Mouse (Mus musculus): ENCODE measurements around the gene Commd1. TPM values are rescaled to one million over a fixed set of nuclear protein-coding genes. Genes with fewer than 3 reads are reported as not detected.

Gene Commd1
- polyA plus RNA-seq (2017; shearing (Covaris generic)) = 100 to 1,000 TPM; 103 to 114 TPM

DNA sequence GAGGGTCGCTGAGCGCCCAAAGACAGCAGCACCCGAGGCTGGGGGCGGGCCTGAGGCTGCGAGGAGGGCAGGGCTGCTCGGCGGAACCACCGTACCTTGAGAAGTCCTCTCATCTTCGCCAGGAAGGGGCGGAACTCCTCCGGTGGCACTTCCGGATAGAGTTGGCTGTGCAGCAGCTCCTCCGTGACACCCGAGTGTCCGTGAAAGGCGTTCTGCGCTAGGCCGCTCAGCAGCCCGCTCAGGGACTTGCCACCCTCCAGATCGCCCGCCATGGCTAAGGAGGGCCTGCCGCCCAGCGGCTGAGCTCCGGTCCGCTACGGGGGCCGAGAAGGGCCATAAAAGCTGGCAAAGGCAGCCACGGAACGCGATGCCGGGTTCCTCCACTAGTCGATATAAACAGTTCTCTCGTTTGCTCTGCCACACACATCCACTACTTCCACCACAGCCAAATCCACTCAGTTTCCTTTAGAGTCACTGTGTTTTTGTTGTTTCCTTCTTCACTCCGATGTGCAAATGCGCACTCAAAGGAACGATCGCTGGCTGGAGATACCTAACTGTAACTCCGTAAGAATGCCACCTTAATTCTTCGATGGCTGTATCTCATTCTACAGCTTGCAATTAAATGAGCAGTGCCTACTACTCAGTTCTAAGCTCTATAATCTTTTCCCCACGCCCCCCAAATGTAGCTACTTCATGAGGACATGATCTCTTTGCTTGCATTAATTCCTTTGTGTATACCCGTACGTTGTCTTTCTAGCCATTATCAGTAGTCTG is at the start of gene Commd1, which contains the start of gene Gm28048:
TSS of gene Commd1 (minus strand) at position 399 of the 774 bp plus-strand sequence.
TSS of gene Gm28048 (minus strand) at position 107 of the 774 bp plus-strand sequence.

GRCm38 (mm10) chr11:23007481-23008180 is 25.4 kb upstream of the Commd1 start, which contains the start of gene Fam161a:
Gene Fam161a (plus strand): TSS chr11:23007531.

GRCm38 (mm10) chr11:22990393-22991126 is 8.4 kb upstream of the Commd1 start, which contains the start of gene Cct4:
Gene Cct4 (plus strand): TSS chr11:22990519.

GRCm38 (mm10) chr11:22971835-22972709 is 10.1 kb downstream of the Commd1 start, which contains the start of gene Zrsr1:
Gene Zrsr1 (plus strand): TSS chr11:22972005.

GRCm38 (mm10) chr11:22860335-22861227 is 121.6 kb downstream of the Commd1 start, which contains the start of gene B3gnt2:
Gene B3gnt2 (minus strand): TSS chr11:22860961.

Other genes starting within 250 kb of the Commd1 start
- 10 to 100 TPM; 39.5 to 48.3 TPM for gene B3gnt2, start 121.4 kb downstream of the Commd1 start, polyA plus RNA-seq (2017; shearing (Covaris generic))
- gene Zrsr1, start 10.4 kb downstream of the Commd1 start, polyA plus RNA-seq (2017; shearing (Covaris generic)) = 1 to 10 TPM; 4.1 to 4.3 TPM
- 100 to 1,000 TPM in 1 of 2 experiments, 10 to 100 TPM in 1; 96.1 to 111 TPM for gene Gm28048, start 292 bp downstream of the Commd1 start, polyA plus RNA-seq (2017; shearing (Covaris generic))
- gene Cct4, start 8.1 kb upstream of the Commd1 start, polyA plus RNA-seq (2017; shearing (Covaris generic)) = 100 to 1,000 TPM; 197 to 221 TPM
- 1 to 10 TPM in 1 of 2 experiments, under 1 TPM in 1; 0.14 to 1.9 TPM for gene Fam161a, start 25.1 kb upstream of the Commd1 start, polyA plus RNA-seq (2017; shearing (Covaris generic))

Data from activated CD4-positive, CD25-positive, alpha-beta regulatory T cell (primary cell).